Mouse (Mus musculus): ENCODE measurements at regions not wholly inside any gene's neighbourhood (a gene's known extent, or its start where the extent isn't known, plus 50 kb on each side); places are given as distances from the start of the nearest gene placed in this dataset.

- H3K9me3 ChIP-seq = no peaks in the 10 kb centered on the region
- no peaks in the 10 kb centered on the region for H3K4me1 ChIP-seq
- H3K36me3 ChIP-seq = no peaks in the 10 kb centered on the region
- no peaks in the 10 kb centered on the region for H3K27me3 ChIP-seq (ENCODE audit: insufficient read depth, poor library complexity, severe bottlenecking)
- no peak for DNase-seq (ENCODE audit: low spot score)
- H3K27ac ChIP-seq = no peak overlapping the region
- WGBS = 84% methylated on average over 1 of the region's 1 CpGs
- H3K4me3 ChIP-seq = no peak overlapping the region
Observed at GRCm38 (mm10) chr15:60431916-60432315, 415.5 kb upstream of the 4933412E24Rik start.

GRCm38 (mm10) chr15:60419081-60419480, 402.7 kb upstream of the 4933412E24Rik start:
- no peaks in the 10 kb centered on the region for H3K9me3 ChIP-seq
- H3K4me1 ChIP-seq = no peaks in the 10 kb centered on the region
- no peak overlapping the region for H3K4me3 ChIP-seq
- no peaks in the 10 kb centered on the region for H3K36me3 ChIP-seq
- H3K27ac ChIP-seq = no peak overlapping the region
- 45% methylated on average over 1 of the region's 1 CpGs for WGBS
- H3K27me3 ChIP-seq (ENCODE audit: insufficient read depth, poor library complexity, severe bottlenecking) = no peaks in the 10 kb centered on the region
- DNase-seq (ENCODE audit: low spot score) = no peak

DNA sequence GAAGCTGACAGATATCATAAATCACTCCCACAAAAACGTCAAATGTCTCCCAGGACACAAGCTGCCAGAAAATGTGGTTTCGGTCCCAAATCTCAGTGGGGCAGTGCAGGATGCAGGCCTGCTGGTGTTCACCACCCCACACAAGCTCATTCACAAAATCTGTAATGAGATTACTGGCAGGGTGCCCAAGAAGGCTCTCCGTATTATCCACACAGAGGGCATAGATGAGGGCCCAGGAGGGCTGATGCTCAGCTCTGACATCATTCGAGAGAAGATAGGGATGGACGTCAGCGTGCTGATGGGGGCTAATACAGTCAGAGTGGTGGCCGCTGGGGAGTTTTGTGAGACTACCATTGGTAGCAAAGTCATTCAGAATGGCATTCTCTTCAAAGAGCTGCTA, 375.9 kb upstream of the 4933412E24Rik start:
- no peak overlapping the region for H3K27ac ChIP-seq
- no peaks in the 10 kb centered on the region for H3K36me3 ChIP-seq
- no peaks in the 10 kb centered on the region for H3K27me3 ChIP-seq (ENCODE audit: insufficient read depth, poor library complexity, severe bottlenecking)
- no peaks in the 10 kb centered on the region for H3K9me3 ChIP-seq
- no peaks in the 10 kb centered on the region for H3K4me1 ChIP-seq
- no peak for DNase-seq (ENCODE audit: low spot score)
- no peak overlapping the region for H3K4me3 ChIP-seq
- 78% methylated on average over 7 of the region's 7 CpGs for WGBS

GRCm38 (mm10) chr15:60390336-60390735, 373.9 kb upstream of the 4933412E24Rik start:
- 90% methylated on average over 1 of the region's 1 CpGs for WGBS
- no peaks in the 10 kb centered on the region for H3K36me3 ChIP-seq
- no peaks in the 10 kb centered on the region for H3K4me1 ChIP-seq
- H3K27ac ChIP-seq = no peak overlapping the region
- no peaks in the 10 kb centered on the region for H3K27me3 ChIP-seq (ENCODE audit: insufficient read depth, poor library complexity, severe bottlenecking)
- H3K4me3 ChIP-seq = no peak overlapping the region
- DNase-seq (ENCODE audit: low spot score) = no peak
- no peaks in the 10 kb centered on the region for H3K9me3 ChIP-seq

GRCm38 (mm10) chr15:60387962-60388361, 371.5 kb upstream of the 4933412E24Rik start:
- 83% methylated on average over 2 of the region's 2 CpGs for WGBS
- no peaks in the 10 kb centered on the region for H3K9me3 ChIP-seq
- H3K27ac ChIP-seq = no peak overlapping the region
- H3K4me1 ChIP-seq = no peaks in the 10 kb centered on the region
- DNase-seq (ENCODE audit: low spot score) = no peak
- no peak overlapping the region for H3K4me3 ChIP-seq
- H3K27me3 ChIP-seq (ENCODE audit: insufficient read depth, poor library complexity, severe bottlenecking) = no peaks in the 10 kb centered on the region
- no peaks in the 10 kb centered on the region for H3K36me3 ChIP-seq
